Mouse (Mus musculus) common myeloid progenitor, adult 5-6 weeks (primary cell): ENCODE measurements around the gene Ngfr. TPM values are rescaled to one million over a fixed set of nuclear protein-coding genes. Genes with fewer than 3 reads are reported as not detected.

ENCODE experiments used
- ATAC-seq: replicated peaks from 2 replicates; pipeline ENCODE4 v1.8.0; 2016; ENCODE audit warnings: low read depth, mild to moderate bottlenecking, moderate TSS enrichment, inconsistent platforms; ENCODE audit not compliant: poor library complexity, severe bottlenecking
- total RNA-seq: library from RNA; stranded (forward); fragments of 200-1000, 187-1606 nt; gene quantifications from 2 replicates; pipeline ENCODE4 v1.2.3, GENCODE M21; 2017

Gene Ngfr
- total RNA-seq, 1 experiment from 2014 or later: not detected

DNA sequence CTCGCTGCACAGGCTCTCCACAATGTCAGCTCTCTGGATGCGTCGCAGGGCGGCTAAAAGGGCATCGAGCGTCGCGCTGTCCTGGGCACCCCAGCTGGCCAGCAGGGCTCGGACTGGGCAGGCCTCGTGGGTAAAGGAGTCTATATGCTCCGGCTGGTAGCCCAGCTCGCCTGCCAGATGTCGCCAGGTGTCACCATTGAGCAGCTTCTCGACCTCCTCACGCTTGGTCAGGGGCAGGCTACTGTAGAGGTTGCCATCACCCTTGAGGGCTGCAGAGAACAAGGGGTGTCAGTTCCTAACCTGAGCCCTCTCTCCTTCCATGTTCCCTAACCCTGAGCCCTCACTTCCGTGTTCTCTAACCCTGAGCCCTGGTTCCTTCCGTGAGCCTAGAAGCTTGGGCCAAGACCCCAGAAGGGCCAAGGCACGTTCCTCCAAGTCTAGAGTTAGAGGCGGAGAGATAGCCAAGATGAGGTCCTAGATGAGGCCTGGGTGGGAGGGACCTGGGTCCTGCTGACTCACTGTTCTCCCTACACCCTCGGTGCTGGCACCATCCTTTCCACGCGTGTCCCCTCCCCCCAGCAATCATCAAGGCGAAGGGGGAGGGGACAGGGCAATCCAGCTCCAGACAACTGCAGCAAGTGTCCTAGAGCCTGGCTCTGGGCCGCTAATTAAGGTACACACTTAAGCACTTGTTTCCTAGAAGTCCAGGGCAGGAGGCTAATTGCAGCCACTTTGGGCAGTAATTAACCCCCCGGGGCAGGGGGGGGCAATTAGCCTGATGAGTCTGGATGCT is 16.5 kb downstream of the Ngfr start:
- no peak for ATAC-seq

DNA sequence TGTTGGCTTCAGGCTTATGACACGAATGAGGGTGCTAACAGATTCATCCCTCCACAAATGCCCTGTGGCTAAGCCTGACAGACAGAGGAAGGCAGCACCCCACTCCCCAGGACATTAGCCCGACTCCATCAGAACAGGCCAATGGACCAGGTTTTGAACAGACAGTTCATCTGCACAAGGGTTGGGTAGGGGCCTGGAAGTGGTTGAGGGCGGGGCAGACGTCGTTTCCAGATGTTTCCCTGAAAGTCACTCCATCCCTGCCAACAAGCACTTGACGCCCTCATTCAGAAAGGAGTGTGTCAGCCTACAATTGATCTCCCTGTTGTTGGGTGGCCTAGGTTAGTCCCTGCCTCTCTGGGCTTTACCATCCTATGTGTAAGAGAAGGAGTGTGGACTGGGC is 17.6 kb downstream of the Ngfr start:
- ATAC-seq: no peak

DNA sequence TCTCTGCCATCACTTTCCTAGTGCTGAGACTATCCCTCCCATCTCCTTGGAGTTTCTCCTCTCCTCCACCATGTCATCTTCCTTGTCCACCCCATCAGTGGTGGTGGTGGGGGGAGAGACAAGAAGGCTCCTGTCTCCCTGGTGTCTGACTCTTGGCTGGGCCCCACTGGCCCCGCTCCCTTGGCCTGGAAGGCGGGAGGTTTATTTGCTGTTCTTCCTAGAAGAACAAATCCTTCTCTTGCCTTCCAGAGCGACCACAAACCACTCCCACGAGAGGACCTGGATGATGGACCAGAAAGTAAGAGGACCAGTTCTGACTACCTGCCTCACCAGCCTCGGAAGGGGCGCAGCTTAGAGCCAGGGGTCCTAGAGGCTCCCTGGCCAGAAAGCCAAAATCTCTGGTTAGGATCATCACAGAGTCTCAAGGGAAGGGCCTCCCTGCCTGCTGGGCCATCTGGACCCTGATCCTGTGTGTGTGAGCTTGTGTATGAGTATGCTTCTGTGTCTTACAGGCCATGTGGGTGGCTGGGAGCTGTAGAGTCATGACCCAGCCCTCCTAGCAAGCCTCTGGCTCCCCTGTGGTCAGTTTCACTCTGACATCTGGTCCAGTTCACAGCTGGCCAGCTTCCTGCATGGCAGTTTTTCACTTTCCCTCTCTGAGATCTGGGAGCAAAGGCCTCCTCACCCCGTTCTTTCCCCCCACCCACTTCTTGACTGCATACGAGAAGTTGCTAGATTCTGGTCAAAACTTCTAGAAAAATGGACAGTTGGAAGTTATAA is 19.4 kb downstream of the Ngfr start:
- no peak for ATAC-seq

DNA sequence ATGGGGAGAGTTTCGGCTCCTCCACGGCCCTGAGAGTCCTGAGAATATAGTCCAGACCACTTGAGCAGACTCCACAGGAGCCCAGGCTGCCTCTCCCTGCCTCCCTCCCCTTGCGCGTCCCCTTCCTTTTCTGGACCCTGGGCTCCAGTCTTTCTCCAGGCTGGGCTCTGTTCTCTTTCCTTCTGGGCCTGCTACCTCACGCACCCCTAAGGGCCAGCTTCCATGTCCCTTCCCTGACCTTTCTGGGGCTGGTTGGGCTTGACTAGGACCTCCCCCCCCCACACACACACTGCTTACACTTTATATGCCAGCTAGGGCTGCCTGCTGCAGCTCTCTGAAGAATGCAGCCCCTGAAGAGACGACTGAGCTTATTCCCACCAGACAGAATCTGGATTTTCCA is 20.2 kb downstream of the Ngfr start:
- ATAC-seq: no peak

DNA sequence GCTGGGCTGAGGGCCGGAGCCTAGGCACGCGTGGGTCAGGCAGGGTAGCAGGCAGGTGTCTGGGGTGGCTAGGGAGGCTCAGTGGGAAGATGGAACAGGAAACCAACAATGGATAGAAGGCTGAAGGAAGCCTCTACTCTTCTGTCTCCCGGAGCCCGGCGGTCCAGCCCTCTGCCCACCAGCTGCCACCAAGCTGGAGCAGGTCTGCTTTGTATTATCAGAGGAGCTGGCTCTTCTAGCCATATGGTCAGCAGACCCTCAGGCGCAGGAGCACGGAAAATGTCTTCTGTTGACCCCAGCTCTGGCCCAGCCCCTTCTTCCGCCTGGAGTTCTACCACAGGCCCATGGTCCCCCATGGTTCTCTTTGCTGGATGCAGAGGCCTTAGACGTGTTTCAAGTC is 22.2 kb downstream of the Ngfr start:
- no peak for ATAC-seq

DNA sequence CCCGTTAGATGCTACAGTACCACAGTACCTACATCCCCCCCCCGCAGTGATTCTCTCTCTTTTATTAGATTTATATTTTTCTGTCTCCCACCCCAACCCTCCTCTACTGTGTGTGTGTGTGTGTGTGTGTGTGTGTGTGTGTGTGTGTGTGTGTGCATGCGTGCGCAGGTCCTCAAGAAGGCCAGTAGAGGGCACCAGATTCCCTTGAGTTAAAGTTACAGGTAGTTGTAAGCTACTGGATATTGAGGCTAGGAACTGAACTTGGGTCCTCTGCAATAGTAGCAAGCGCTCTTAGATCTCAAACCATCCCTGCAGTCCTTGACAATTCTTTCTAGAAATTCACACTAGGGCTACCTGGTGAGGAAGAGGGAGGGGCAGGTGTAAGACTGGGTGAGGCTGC is 23.7 kb downstream of the Ngfr start:
- ATAC-seq: no peak

DNA sequence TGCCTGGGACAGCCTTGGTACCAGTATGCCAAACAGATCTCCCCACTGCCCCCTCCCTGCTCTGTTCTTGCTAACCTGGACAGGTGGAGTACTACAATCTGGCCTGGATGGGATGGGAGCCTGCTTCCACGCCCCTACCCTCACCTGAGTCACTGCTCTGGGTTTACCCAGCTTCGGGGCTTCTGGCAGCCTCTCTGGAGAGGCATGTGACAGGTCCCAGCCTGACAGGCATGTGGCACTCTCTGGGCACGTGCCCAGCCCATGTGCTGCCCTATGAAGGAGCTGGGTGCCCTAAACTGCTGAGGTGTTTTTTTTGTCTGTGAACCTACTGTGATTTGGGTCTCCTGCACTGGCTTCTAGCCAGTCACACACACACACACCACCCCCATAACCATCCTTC is 26.8 kb downstream of the Ngfr start:
- ATAC-seq: no peak

DNA sequence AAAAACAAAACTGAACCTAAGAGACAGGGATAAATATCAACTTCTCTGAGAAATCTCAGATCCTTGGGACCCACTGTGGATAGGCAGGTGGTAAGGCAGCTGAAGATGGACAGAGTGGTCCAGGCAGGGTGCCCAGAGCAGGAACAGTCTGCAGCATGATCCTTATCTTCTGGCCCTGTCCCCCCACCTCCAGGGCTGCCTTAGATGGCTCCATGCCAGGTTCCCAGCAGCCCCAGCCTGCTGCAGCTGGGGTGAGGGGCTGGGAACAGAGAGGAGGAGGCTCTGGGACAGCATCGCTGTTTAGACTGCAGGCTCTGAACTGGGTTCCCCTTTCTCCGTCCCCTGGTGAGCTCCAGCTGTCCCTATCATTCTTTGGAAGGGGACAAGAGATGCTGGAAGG is 27.8 kb downstream of the Ngfr start:
- ATAC-seq: no peak

DNA sequence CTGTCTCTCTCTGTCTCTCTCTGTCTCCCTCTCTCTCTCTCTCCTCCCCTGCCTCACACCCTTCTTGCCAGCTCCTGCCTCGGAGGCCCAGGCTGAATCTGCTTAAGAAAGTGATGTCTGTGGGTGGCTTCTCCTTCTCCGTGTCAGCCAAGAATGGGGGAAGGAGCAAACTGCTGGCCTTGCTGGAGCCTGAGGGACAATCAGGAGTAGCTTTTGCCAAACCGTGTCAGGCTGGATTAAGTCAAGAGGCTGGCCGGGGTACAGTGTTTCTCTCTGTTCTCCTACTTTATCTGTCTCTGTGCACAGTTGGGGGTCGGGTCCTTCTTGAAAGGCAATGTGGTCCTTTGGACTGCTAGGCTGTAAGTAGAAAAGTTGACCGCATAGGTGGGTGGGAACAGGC is 29.8 kb downstream of the Ngfr start:
- ATAC-seq: no peak

DNA sequence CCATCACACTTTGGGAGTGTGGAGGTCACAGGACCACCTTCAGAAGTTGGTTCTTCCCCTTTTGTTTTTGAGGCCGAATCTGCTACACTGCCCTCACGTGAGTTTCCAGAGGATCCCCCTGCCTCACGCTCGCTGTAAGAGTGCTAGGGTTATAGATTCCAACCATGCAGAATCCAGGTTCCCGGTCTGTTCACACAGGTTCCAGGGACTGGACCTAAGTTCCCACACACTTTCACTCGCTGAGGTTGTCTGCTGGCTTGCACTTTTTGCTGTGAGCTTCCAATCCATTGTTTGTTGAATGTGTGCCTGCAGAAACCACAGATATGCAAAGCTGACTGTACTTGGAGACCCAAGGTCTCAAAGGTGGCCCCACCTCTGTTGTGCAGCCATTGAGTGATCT is 30.5 kb downstream of the Ngfr start:
- ATAC-seq: no peak

DNA sequence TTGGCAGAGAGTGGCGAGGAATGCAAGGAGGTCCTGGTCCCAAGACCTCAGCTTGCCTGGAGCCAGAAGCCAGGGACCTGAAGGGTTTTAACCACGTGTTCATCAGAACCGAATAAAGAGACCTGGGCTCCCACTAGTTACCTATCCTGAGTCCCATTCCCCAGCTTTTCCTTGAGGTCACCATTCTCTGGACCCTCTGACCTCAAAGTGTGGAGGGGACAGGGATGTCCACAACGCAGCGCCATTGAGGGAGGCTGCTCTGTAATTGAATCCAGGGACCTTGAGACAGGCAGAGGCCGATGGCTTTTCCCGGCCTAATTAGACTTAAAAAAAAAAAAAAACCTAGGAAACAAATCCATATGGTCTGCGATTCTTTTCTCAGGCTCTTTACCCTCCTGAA is 32.3 kb downstream of the Ngfr start:
- no peak for ATAC-seq

DNA sequence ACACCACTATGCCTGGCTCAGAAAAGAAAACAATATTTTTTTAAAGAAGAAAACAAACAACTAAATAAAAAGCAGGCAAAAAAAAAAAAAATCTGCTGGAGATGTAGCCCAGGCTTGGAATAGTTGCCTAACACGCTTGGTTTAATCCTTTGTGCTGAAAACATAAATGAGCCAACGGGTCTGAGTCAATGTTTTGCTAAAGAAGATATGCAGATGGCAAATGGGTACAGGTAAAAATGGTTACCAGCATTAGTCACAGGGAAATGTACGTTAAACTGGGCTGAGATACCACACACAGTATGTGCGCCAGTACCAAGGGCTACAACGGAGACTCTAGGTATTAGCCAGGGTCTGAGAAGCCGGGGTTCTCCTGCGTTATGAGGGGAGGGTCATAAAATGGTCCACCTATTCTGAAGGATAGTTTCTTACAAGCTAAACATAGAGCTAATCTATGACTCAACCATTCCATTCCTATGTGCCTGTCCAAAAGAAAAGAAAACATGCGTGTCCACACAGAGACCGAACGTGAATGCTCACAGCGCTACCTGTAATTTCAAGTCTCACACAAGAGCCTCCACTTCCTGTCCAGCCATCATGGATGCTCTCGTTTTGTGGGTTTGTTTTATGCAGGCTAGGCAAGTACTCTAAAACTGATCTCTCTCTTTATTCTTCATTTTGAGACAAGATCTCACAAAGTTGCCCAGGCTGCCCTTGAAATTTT is 37.1 kb downstream of the Ngfr start:
- ATAC-seq: no peak

DNA sequence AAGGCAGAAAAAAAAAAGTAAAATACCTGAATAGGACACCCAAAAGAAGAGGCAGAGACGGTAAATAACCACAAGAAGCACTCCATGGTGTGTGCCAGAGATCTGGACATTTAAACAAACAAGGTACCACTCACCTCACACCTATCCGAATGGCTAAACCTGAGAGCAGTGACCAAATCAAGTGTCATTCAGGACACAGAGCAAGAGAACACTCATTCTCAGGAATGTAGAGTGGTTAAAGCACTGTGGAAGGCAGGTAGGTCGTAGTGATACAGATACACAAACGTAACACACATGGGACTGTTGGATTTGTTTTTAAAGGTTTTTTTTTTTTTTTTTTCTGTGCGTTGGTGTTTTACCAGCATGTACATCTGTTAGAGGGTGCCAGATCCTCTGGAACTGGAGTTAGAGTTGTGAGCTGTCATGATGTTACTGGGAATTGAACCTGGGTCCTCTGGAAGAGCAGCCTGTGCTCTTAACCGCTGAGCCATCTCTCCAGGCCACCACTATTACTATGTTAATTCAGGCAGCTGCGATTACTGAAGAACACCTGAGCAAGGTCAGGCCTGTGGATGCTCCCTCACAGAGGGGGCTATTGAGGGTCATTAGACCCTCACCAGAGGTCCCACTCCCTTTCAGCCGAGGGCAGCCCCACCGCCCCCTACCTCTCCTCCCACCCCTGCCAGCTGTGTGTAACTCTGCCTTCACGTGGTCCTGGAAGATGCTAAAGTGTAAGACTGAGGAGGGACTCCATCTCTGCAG is 41.3 kb downstream of the Ngfr start:
- ATAC-seq: no peak

DNA sequence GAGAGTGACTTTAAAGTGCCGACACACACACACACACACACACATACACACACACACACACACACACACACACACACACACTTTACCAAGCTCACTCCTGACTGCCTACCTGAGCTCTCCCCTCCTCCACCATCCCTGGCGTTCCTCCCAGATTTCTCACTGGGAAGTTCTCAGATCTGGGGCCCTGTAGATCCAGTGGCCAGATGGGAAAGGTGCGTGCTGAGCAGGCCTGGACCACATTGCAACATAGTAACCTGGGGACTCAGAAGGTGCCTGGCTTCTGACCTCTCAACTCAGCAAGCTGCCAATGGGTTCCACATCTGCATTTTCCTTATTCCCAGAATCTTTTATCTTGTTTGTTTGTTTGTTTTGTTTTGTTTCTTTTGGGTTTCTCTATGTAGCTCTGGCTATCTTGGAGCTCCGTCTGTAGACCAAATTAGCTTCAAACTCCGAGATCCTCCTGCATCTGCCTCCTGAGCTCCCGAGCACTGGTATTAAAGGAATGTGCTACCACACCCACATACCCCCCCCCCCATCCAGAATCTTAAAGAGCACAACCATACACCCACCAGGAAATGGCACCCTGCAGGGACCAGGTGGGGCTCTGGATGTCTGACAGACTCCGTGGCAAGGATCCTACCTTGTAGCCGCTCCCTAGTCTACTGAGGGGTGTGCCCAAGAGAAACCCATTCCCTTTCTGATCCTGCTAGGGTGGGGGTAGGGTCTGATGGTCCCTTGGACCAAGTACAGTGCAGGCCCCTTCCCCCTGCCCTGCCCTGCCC is 42.8 kb downstream of the Ngfr start:
- no peak for ATAC-seq

DNA sequence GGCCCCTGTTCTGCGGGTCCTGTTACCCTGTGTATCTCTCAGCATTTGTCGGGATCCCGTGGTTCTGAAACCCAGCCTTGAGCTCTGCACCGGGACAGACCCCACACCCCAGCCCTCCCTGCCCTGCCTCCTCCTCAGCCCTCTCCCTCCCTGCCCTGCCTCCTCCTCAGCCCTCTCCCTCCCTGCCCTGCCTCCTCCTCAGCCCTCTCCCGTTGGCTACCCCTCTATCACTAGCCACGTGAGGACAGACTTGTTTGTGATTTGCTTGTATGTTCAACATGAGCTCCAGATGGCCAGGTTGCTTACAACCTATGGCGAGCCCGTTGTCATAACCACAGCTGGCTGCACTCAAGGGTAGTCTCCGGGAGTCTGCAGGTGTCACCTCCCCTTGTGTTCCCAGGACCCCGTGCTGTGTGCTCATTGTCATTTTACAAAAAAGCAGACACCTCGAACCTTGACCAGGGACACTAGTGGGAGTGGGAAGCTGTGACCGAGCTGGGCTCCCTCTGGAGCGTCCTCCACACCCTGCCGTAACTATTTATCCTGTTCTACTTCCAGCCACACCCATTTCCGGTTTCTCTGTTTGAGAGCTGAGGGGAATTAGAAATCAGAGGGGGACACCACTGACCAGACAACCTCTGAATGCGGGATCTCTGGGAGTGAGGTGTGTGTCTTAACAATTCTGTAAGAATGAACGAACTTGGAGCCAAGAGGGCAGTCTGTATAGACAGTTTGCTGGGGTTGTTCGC is 46.7 kb downstream of the Ngfr start:
- ATAC-seq: no peak

DNA sequence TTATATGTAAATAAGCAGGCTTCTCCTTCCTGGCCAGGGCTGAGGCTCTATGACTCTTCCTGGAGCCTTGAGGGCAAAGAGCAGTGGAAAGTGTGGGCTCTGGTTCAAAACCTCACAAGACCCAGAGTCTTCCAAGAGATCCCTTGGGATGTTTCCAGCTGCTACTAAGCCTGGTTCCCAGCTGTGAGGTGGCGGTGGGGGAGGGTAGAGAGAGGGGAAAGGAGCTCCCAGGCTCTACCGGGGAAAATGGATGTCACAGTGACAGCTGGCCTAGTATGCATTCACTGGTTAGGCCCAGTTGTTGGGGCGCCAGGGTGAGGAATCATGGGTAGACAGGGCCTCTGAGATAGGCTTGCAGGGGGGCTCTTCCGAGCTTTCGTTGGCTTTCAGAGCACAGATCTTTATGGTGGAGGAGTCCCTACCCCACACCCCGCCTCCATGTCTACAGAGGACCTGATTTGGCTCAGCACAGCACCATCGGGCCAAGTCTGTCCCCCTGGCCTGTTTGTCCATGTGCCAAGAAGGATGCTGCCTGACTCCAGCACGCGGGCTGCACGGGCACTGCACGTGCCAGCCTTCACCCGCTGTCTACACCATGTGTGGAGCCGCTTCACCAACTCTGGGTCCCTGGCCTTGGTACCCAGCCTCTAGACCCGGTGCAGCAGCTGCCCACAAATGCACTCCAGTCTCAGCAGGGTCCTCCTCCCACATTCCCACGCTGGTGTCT is 49.0 kb downstream of the Ngfr start:
- no peak for ATAC-seq

DNA sequence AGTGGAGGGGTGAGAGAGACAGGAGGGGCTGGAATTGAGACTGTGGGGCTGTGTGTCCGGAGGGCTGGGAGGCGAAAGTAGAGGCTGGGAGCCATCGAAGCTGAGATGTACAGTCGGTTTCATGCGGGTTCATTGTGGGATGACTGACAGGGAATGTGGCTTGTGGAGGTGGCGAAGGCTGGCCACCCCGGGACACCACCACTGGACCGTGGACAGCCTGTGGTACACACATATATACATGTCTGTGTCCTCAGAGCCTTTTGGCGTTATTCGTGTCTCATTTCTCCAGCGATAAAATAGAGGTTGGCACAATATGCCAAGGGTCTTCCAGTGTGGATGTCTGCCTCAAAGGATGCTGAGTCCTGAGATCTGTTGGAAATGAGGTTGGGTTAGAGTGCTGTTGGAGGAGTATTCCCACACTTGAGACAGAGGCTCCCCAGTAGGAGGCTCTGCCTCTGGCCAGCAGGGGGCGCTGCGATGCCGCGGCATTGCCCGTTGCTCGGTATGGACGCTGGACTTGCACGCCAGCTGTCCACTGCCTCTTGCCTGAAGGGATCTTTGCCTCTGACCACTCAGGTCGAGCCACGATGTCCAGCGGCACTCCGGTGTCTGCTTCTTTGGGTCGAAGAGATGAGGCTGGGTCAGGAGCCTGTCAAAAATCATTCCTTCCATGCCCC is 53.9 kb downstream of the Ngfr start:
- ATAC-seq: peak; percentile 81; the same call in 1 of the 2 replicates
